Mouse (Mus musculus): ENCODE measurements around the gene Unc13c. TPM values are rescaled to one million over a fixed set of nuclear protein-coding genes. Genes with fewer than 3 reads are reported as not detected.
A peak's percentile ranks its signal among the peaks of the same experiment; 100 is the strongest.

Gene Unc13c
- polyA plus RNA-seq (2012; rRNA removed) (0.56 and 0.73 TPM in 2 replicates), polyA plus RNA-seq (2014; fragmentation: Nextera tagmentation; extraction: Ambion mirVana) (1.3 and 1.5 TPM in 2 replicates)

GRCm38 (mm10) chr9:73968641-73969121, at the start of gene Unc13c:
Gene Unc13c, minus strand, starts transcription at chr9:73968966.
- Histone ChIP-seq H3K9ac (ENCODE audit: low read depth, low read length, severe bottlenecking) (peak within 1 kb of the TSS; percentile 38), H3K27me3 (ENCODE audit: control insufficient read depth, insufficient read depth, low read length) (no peaks in the 10 kb centered on the region; the same call in none of the 2 replicates), H3K4me3 (replicated peaks; ENCODE audit: low read length) (peak within 1 kb of the TSS; percentile 31), H3K36me3 (ENCODE audit: control insufficient read depth, insufficient read depth, low read length) (no peaks in the 10 kb centered on the region), H3K4me1 (ENCODE audit: control insufficient read depth, insufficient read depth, low read length) (peaks cover 15% of the 10 kb centered on the region), H3K9me3 (ENCODE audit: control insufficient read depth, low read length) (no peaks in the 10 kb centered on the region), H3K4me2 (replicated peaks; ENCODE audit: low read depth, low read length, severe bottlenecking) (peak within 1 kb of the TSS; percentile 61), H3K27ac (replicated peaks; ENCODE audit: low read depth, low read length) (no peak within 1 kb of the TSS)
- peak; percentile 55 for DNase-seq (ENCODE audit: low spot score)
- 3% methylated on average over 17 of the region's 17 CpGs for WGBS
- 0 out of 2 replicates have a peak, but pooled peaks have one; percentile 26 for TF ChIP-seq POLR2A (IDR thresholded peaks at IDR 0.05; ENCODE audit: borderline replicate concordance, extremely low read depth, insufficient read depth, insufficient read length)
- peak; percentile 51; the same call in 1 of the 2 replicates for ATAC-seq (ENCODE audit: low FRiP score, low read depth)

- H3K27ac ChIP-seq (replicated peaks; ENCODE audit: low read depth, low read length) = no peak overlapping the region
- DNase-seq (ENCODE audit: low spot score) (no peak), ATAC-seq (ENCODE audit: low FRiP score, low read depth) (no peak)
- H3K36me3 ChIP-seq (ENCODE audit: control insufficient read depth, insufficient read depth, low read length) = no peaks in the 10 kb centered on the region
- no peak for TF ChIP-seq POLR2A (IDR thresholded peaks at IDR 0.05; ENCODE audit: borderline replicate concordance, extremely low read depth, insufficient read depth, insufficient read length)
- 59% methylated on average over 7 of the region's 7 CpGs for WGBS
- no peak overlapping the region for H3K4me2 ChIP-seq (replicated peaks; ENCODE audit: low read depth, low read length, severe bottlenecking)
- H3K4me3 ChIP-seq (replicated peaks; ENCODE audit: low read length) = no peak overlapping the region
- H3K4me1 ChIP-seq (ENCODE audit: control insufficient read depth, insufficient read depth, low read length) = no peaks in the 10 kb centered on the region
- H3K9ac ChIP-seq (ENCODE audit: low read depth, low read length, severe bottlenecking) = no peak overlapping the region
- H3K27me3 ChIP-seq (ENCODE audit: control insufficient read depth, insufficient read depth, low read length) = no peaks in the 10 kb centered on the region
- H3K9me3 ChIP-seq (ENCODE audit: control insufficient read depth, low read length) = no peaks in the 10 kb centered on the region
Measured at GRCm38 (mm10) chr9:74007976-74008686, 39.4 kb upstream of the Unc13c start.

- no peak for TF ChIP-seq POLR2A (IDR thresholded peaks at IDR 0.05; ENCODE audit: borderline replicate concordance, extremely low read depth, insufficient read depth, insufficient read length)
- WGBS = 27% methylated on average over 6 of the region's 6 CpGs
- ATAC-seq (ENCODE audit: low FRiP score, low read depth) = no peak
- DNase-seq (ENCODE audit: low spot score) = no peak
- no peaks in the 10 kb centered on the region for H3K27me3 ChIP-seq (ENCODE audit: control insufficient read depth, insufficient read depth, low read length)
- no peak overlapping the region for H3K4me3 ChIP-seq (replicated peaks; ENCODE audit: low read length)
- H3K4me1 ChIP-seq (ENCODE audit: control insufficient read depth, insufficient read depth, low read length) = no peaks in the 10 kb centered on the region
- H3K9ac ChIP-seq (ENCODE audit: low read depth, low read length, severe bottlenecking) = no peak overlapping the region
- no peak overlapping the region for H3K27ac ChIP-seq (replicated peaks; ENCODE audit: low read depth, low read length)
- H3K4me2 ChIP-seq (replicated peaks; ENCODE audit: low read depth, low read length, severe bottlenecking) = no peak overlapping the region
- no peaks in the 10 kb centered on the region for H3K36me3 ChIP-seq (ENCODE audit: control insufficient read depth, insufficient read depth, low read length)
- H3K9me3 ChIP-seq (ENCODE audit: control insufficient read depth, low read length) = no peaks in the 10 kb centered on the region
Measured at GRCm38 (mm10) chr9:74002388-74002990, 33.7 kb upstream of the Unc13c start.

GRCm38 (mm10) chr9:73988096-73988495, 19.3 kb upstream of the Unc13c start:
- Histone ChIP-seq H3K27me3 (ENCODE audit: control insufficient read depth, insufficient read depth, low read length) (no peaks in the 10 kb centered on the region), H3K9ac (ENCODE audit: low read depth, low read length, severe bottlenecking) (no peak overlapping the region), H3K36me3 (ENCODE audit: control insufficient read depth, insufficient read depth, low read length) (no peaks in the 10 kb centered on the region), H3K4me1 (ENCODE audit: control insufficient read depth, insufficient read depth, low read length) (no peaks in the 10 kb centered on the region), H3K9me3 (ENCODE audit: control insufficient read depth, low read length) (0 out of 2 replicates have a peak, but pooled peaks cover 5% of the 10 kb centered on the region), H3K27ac (replicated peaks; ENCODE audit: low read depth, low read length) (no peak overlapping the region), H3K4me3 (replicated peaks; ENCODE audit: low read length) (no peak overlapping the region), H3K4me2 (replicated peaks; ENCODE audit: low read depth, low read length, severe bottlenecking) (no peak overlapping the region)
- ATAC-seq (ENCODE audit: low FRiP score, low read depth) (no peak), DNase-seq (ENCODE audit: low spot score) (no peak)
- no peak for TF ChIP-seq POLR2A (IDR thresholded peaks at IDR 0.05; ENCODE audit: borderline replicate concordance, extremely low read depth, insufficient read depth, insufficient read length)

GRCm38 (mm10) chr9:73987236-73987635, 18.5 kb upstream of the Unc13c start:
- TF ChIP-seq POLR2A (IDR thresholded peaks at IDR 0.05; ENCODE audit: borderline replicate concordance, extremely low read depth, insufficient read depth, insufficient read length) = no peak
- Histone ChIP-seq H3K27ac (replicated peaks; ENCODE audit: low read depth, low read length) (no peak overlapping the region), H3K4me3 (replicated peaks; ENCODE audit: low read length) (no peak overlapping the region), H3K4me1 (ENCODE audit: control insufficient read depth, insufficient read depth, low read length) (no peaks in the 10 kb centered on the region), H3K36me3 (ENCODE audit: control insufficient read depth, insufficient read depth, low read length) (no peaks in the 10 kb centered on the region), H3K27me3 (ENCODE audit: control insufficient read depth, insufficient read depth, low read length) (no peaks in the 10 kb centered on the region), H3K4me2 (replicated peaks; ENCODE audit: low read depth, low read length, severe bottlenecking) (no peak overlapping the region), H3K9me3 (ENCODE audit: control insufficient read depth, low read length) (0 out of 2 replicates have a peak, but pooled peaks cover 5% of the 10 kb centered on the region), H3K9ac (ENCODE audit: low read depth, low read length, severe bottlenecking) (no peak overlapping the region)
- DNase-seq (ENCODE audit: low spot score) = no peak
- ATAC-seq (ENCODE audit: low FRiP score, low read depth) = no peak
- 64% methylated on average over 2 of the region's 2 CpGs for WGBS

Data from limb, embryonic 14.5 days (tissue).